Mouse (Mus musculus) hindbrain, embryonic 14.5 days (tissue): Measurements from ENCODE around the gene Fut8. TPM values are rescaled to one million over a fixed set of nuclear protein-coding genes. Genes with fewer than 3 reads are reported as not detected.
A peak's percentile ranks its signal among the peaks of the same experiment; 100 is the strongest.

ENCODE experiments used
- ATAC-seq: fragments of 200-750 bp; cut with Nextera tagmentation; 2 replicates; pipeline ENCODE4 v1.8.0; 2017; ENCODE audit warnings: moderate number of reproducible peaks, mild to moderate bottlenecking, moderate TSS enrichment, moderate library complexity; ENCODE audit not compliant: low FRiP score
- DNase-seq: peaks from one replicate; pipeline ENCODE4 v3.0.0-alpha.2; 2015; ENCODE audit warnings: low spot score
- H3K27ac ChIP-seq: fragments of 300-500 bp; sonication (generic); 2 replicates; pipeline ENCODE4 v1.5.1; 2014; ENCODE audit warnings: mild to moderate bottlenecking, moderate library complexity
- H3K27me3 ChIP-seq: fragments of 300-500 bp; sonication (generic); 2 replicates; pipeline ENCODE4 v1.6.1; 2014; ENCODE audit warnings: mild to moderate bottlenecking, low read length, mixed read lengths; ENCODE audit not compliant: control insufficient read depth, insufficient read depth
- H3K36me3 ChIP-seq: fragments of 300-500 bp; sonication (generic); replicated peaks from 2 replicates; pipeline ENCODE4 v1.6.1; 2014; ENCODE audit not compliant: control insufficient read depth, insufficient read depth
- H3K4me1 ChIP-seq: fragments of 300-500 bp; sonication (generic); replicated peaks from 2 replicates; pipeline ENCODE4 v1.6.1; 2014; ENCODE audit warnings: antibody characterized with exemption, low read length, mixed read lengths; ENCODE audit not compliant: control insufficient read depth, insufficient read depth
- H3K4me2 ChIP-seq: fragments of 300-500 bp; sonication (generic); replicated peaks from 2 replicates; pipeline ENCODE4 v1.6.1; 2014; ENCODE audit warnings: mild to moderate bottlenecking, moderate library complexity
- H3K4me3 ChIP-seq: fragments of 300-500 bp; sonication (generic); replicated peaks from 2 replicates; pipeline ENCODE4 v1.5.1; 2014; ENCODE audit warnings: mild to moderate bottlenecking, low read length
- H3K9ac ChIP-seq: fragments of 300-500 bp; sonication (generic); 2 replicates; pipeline ENCODE4 v1.6.1; 2014
- H3K9me3 ChIP-seq: fragments of 300-500 bp; sonication (generic); 2 replicates; pipeline ENCODE4 v1.6.1; 2016; ENCODE audit warnings: low read length; ENCODE audit not compliant: control insufficient read depth
- WGBS: fragments of 180-500 bp; shearing (Covaris S2); extraction: QIAGEN DNeasy Blood & Tissue Kit; methylation state at CpG from one replicate; pipeline ENCODE4 v1.1.7; 2014; 5-methylcytosine and 5-hydroxymethylcytosine counted together
- polyA plus RNA-seq: library from polyadenylated mRNA; unstranded; fragments of >200 nt; fragmentation: Nextera tagmentation; extraction: Ambion mirVana; gene quantifications from 2 replicates; pipeline ENCODE4 v1.2.1, GENCODE M21; 2014

Gene Fut8
- polyA plus RNA-seq, 1 experiment from 2014 or later: 62.2 TPM

- WGBS: 82% methylated on average over 11 of the region's 11 CpGs
- no peak overlapping the region for H3K27ac ChIP-seq
- no peaks in the 10 kb centered on the region for H3K36me3 ChIP-seq
- H3K4me3 ChIP-seq: no peak overlapping the region
- no peak overlapping the region for H3K9ac ChIP-seq
- no peaks in the 10 kb centered on the region for H3K27me3 ChIP-seq
- no peak overlapping the region for H3K4me2 ChIP-seq
- no peaks in the 10 kb centered on the region for H3K9me3 ChIP-seq
- ATAC-seq: no peak
- no peak for DNase-seq
- H3K4me1 ChIP-seq: no peaks in the 10 kb centered on the region
Measured at GRCm38 (mm10) chr12:77216511-77217192, 21.3 kb upstream of the Fut8 start.

GRCm38 (mm10) chr12:77220616-77221015 is 17.3 kb upstream of the Fut8 start:
- Histone ChIP-seq H3K9ac (no peak overlapping the region), H3K27ac (no peak overlapping the region), H3K27me3 (no peaks in the 10 kb centered on the region), H3K36me3 (no peaks in the 10 kb centered on the region), H3K4me3 (no peak overlapping the region), H3K9me3 (no peaks in the 10 kb centered on the region), H3K4me1 (no peaks in the 10 kb centered on the region), H3K4me2 (no peak overlapping the region)
- no peak for DNase-seq
- ATAC-seq: no peak
- 83% methylated on average over 5 of the region's 5 CpGs for WGBS

GRCm38 (mm10) chr12:77222272-77222874 is 15.6 kb upstream of the Fut8 start:
- H3K4me1 ChIP-seq: no peaks in the 10 kb centered on the region
- 91% methylated on average over 6 of the region's 6 CpGs for WGBS
- DNase-seq (no peak), ATAC-seq (no peak)
- H3K9me3 ChIP-seq: no peaks in the 10 kb centered on the region
- H3K27me3 ChIP-seq: no peaks in the 10 kb centered on the region
- no peak overlapping the region for H3K4me3 ChIP-seq
- H3K27ac ChIP-seq: no peak overlapping the region
- no peak overlapping the region for H3K9ac ChIP-seq
- no peaks in the 10 kb centered on the region for H3K36me3 ChIP-seq
- H3K4me2 ChIP-seq: no peak overlapping the region

GRCm38 (mm10) chr12:77223595-77223994 is 14.3 kb upstream of the Fut8 start:
- DNase-seq (no peak), ATAC-seq (no peak)
- Histone ChIP-seq H3K4me3 (no peak overlapping the region), H3K4me2 (no peak overlapping the region), H3K9me3 (no peaks in the 10 kb centered on the region), H3K9ac (no peak overlapping the region), H3K27ac (no peak overlapping the region), H3K4me1 (no peaks in the 10 kb centered on the region), H3K36me3 (no peaks in the 10 kb centered on the region), H3K27me3 (no peaks in the 10 kb centered on the region)
- WGBS: 89% methylated on average over 3 of the region's 3 CpGs

GRCm38 (mm10) chr12:77224121-77224520 is 13.8 kb upstream of the Fut8 start:
- Histone ChIP-seq H3K9ac (no peak overlapping the region), H3K27ac (no peak overlapping the region), H3K4me3 (no peak overlapping the region), H3K36me3 (no peaks in the 10 kb centered on the region), H3K4me1 (no peaks in the 10 kb centered on the region), H3K9me3 (no peaks in the 10 kb centered on the region), H3K27me3 (no peaks in the 10 kb centered on the region), H3K4me2 (no peak overlapping the region)
- no peak for ATAC-seq
- no peak for DNase-seq
- WGBS: 81% methylated on average over 4 of the region's 4 CpGs

- Histone ChIP-seq H3K27ac (no peak overlapping the region), H3K36me3 (no peaks in the 10 kb centered on the region), H3K4me1 (no peaks in the 10 kb centered on the region), H3K4me2 (no peak overlapping the region), H3K4me3 (no peak overlapping the region), H3K9me3 (no peaks in the 10 kb centered on the region), H3K27me3 (no peaks in the 10 kb centered on the region), H3K9ac (no peak overlapping the region)
- ATAC-seq (no peak), DNase-seq (no peak)
- WGBS: 68% methylated on average over 4 of the region's 4 CpGs
Measured at GRCm38 (mm10) chr12:77224891-77225290, 13.0 kb upstream of the Fut8 start.

GRCm38 (mm10) chr12:77225727-77226126 is 12.2 kb upstream of the Fut8 start:
- 81% methylated on average over 3 of the region's 3 CpGs for WGBS
- Histone ChIP-seq H3K9ac (no peak overlapping the region), H3K4me3 (no peak overlapping the region), H3K27ac (no peak overlapping the region), H3K9me3 (no peaks in the 10 kb centered on the region), H3K4me2 (no peak overlapping the region), H3K4me1 (no peaks in the 10 kb centered on the region), H3K27me3 (no peaks in the 10 kb centered on the region), H3K36me3 (no peaks in the 10 kb centered on the region)
- no peak for DNase-seq
- ATAC-seq: no peak

- no peak overlapping the region for H3K4me3 ChIP-seq
- no peak for ATAC-seq
- no peak for DNase-seq
- H3K27me3 ChIP-seq: no peaks in the 10 kb centered on the region
- no peaks in the 10 kb centered on the region for H3K36me3 ChIP-seq
- H3K9me3 ChIP-seq: no peaks in the 10 kb centered on the region
- H3K4me1 ChIP-seq: peaks cover 4% of the 10 kb centered on the region; the same call in 1 of the 2 replicates
- H3K27ac ChIP-seq: no peak overlapping the region
- 60% methylated on average over 4 of the region's 4 CpGs for WGBS
- H3K4me2 ChIP-seq: no peak overlapping the region
- H3K9ac ChIP-seq: no peak overlapping the region
Measured at GRCm38 (mm10) chr12:77235958-77236357, 2.0 kb upstream of the Fut8 start.

- under 1% methylated on average over 89 of the region's 120 CpGs for WGBS
- peak; percentile 97 for ATAC-seq
Measured at GRCm38 (mm10) chr12:77238531-77239389, 835 bp downstream of the Fut8 start.

More at GRCm38 (mm10) chr12:77238531-77239389, 835 bp downstream of the Fut8 start:
- H3K36me3 ChIP-seq: no peaks in the 10 kb centered on the region
- H3K27ac ChIP-seq: peak overlapping the region; percentile 98
- H3K27me3 ChIP-seq: no peaks in the 10 kb centered on the region
- H3K9ac ChIP-seq: peak overlapping the region; percentile 89
- H3K4me1 ChIP-seq: peaks cover 4% of the 10 kb centered on the region; the same call in 1 of the 2 replicates
- H3K4me2 ChIP-seq: peak overlapping the region; percentile 67
- DNase-seq: peak; percentile 95
- H3K9me3 ChIP-seq: no peaks in the 10 kb centered on the region
- peak overlapping the region; percentile 92 for H3K4me3 ChIP-seq
